In the genomic region with DNA sequence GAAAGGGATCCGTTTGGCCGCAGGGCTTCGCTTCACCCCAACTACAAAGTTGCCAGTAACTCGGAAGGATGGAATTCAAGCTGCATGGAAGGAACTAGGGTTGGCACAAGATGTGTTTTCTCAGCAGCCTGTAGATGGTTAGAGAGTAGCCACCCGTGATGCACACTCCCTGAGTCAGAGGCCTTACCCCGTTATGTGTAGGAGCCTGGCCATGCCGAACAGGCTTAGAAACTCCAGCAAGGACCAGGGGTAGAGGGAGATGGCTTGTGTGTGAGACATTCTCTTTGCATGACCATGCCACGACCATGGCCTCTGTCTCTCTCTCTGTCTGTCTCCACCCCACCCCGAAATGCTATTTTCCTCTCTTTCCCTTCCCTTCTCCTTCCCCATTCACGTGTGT, we compare ENCODE assay signal across 18 mouse cellular contexts. TPM values are rescaled to one million over a fixed set of nuclear protein-coding genes. Genes with fewer than 3 reads are reported as not detected.
DNase-seq lines count a peak whose midpoint lies in the region; ATAC-seq and TF ChIP-seq lines count a peak whose summit lies in the region.
"Had no signal": no experiment of that assay in that cellular context is flagged by ENCODE, and none has a peak within 500 bp of the region (broad histone marks: within the 10 kb centered on the region; RNA-seq: fewer than 3 reads in every experiment).

No protein-coding gene starts in this region.

- H3K36me3 ChIP-seq in erythroblast, embryonic 14.5 days (ENCODE audit: control insufficient read depth) = peaks cover 53% of the 10 kb centered on the region
- H3K36me3 ChIP-seq in liver, postnatal 0 days (replicated peaks; ENCODE audit: insufficient read depth, low read length) = no peaks in the 10 kb centered on the region
- H3K36me3 ChIP-seq in intestine, embryonic 15.5 days = no peaks in the 10 kb centered on the region
- H3K36me3 ChIP-seq: hindbrain, embryonic 13.5 days; neural tube, embryonic 13.5 days had no signal

- ATAC-seq in erythroblast, adult 5-6 weeks (replicated peaks; ENCODE audit: low FRiP score, poor library complexity, severe bottlenecking) = no peak
- ATAC-seq in Patski = peak; percentile 32
- ATAC-seq in liver, postnatal 0 days = no peak
- ATAC-seq in intestine, embryonic 15.5 days = no peak
- ATAC-seq: forebrain, embryonic 13.5 days; midbrain, embryonic 16.5 days had no signal

- H3K4me3 ChIP-seq in erythroblast, embryonic 14.5 days (replicated peaks) = peak overlapping the region; percentile 60
- H3K4me3 ChIP-seq in left cerebral cortex, adult 2 months = no peak overlapping the region
- no peak overlapping the region for H3K4me3 ChIP-seq in liver, postnatal 0 days (ENCODE audit: low read depth, low read length)
- no peak overlapping the region for H3K4me3 ChIP-seq in intestine, embryonic 15.5 days (replicated peaks)
- H3K4me3 ChIP-seq: forebrain, embryonic 13.5 days; hindbrain, embryonic 13.5 days; neural tube, embryonic 13.5 days had no signal

- no peak for TF ChIP-seq CTCF in left cerebral cortex, adult 2 months (IDR thresholded peaks at IDR 0.05)
- no peak for TF ChIP-seq CTCF in Patski (IDR thresholded peaks at IDR 0.05)
- no peak for TF ChIP-seq CTCF in liver, postnatal 0 days (IDR thresholded peaks at IDR 0.05; ENCODE audit: low read depth)

- CTCF ChIA-PET in Patski (lab: Charles Lee) = interaction anchor here (0.9 to 4.3 kb wide), 8 partner anchors 12 to 56 kb away, joined by 3 to 27 read pairs (median 7); a partner anchor contains a TSS

- DNase-seq in left cerebral cortex, adult 2 months (ENCODE audit: extremely low spot score in 1 of 2, low spot score in 2 of 2) = no peak
- DNase-seq in left cerebral cortex, postnatal 36 days (ENCODE audit: low spot score in 2 of 2) = no peak
- DNase-seq in Patski (ENCODE audit: low read depth, low spot score) = no peak
- no peak for DNase-seq in liver, postnatal 0 days
- DNase-seq in kidney, postnatal 4 days = no peak
- DNase-seq: cerebellum, adult 9-11 months; kidney, adult 11 months; right cerebral cortex, adult 18-20 months; thymus, postnatal 4 days had no signal

- 78% methylated on average over 10 of the region's 10 CpGs for WGBS in liver, postnatal 0 days (ENCODE audit: insufficient replicate concordance)
- WGBS in intestine, embryonic 15.5 days = 76% methylated on average over 10 of the region's 10 CpGs

- H3K9ac ChIP-seq in liver, postnatal 0 days (replicated peaks) = peak overlapping the region; percentile 60
- no peak overlapping the region for H3K9ac ChIP-seq in intestine, embryonic 15.5 days
- H3K9ac ChIP-seq: forebrain, embryonic 13.5 days; hindbrain, embryonic 13.5 days; neural tube, embryonic 13.5 days had no signal

- peaks cover 99% of the 10 kb centered on the region for H3K4me1 ChIP-seq in erythroblast, embryonic 14.5 days (ENCODE audit: control insufficient read depth)
- peaks cover 52% of the 10 kb centered on the region for H3K4me1 ChIP-seq in liver, postnatal 0 days (ENCODE audit: insufficient read depth)
- H3K4me1 ChIP-seq in intestine, embryonic 15.5 days (replicated peaks) = 0 out of 2 replicates have a peak, but pooled peaks cover 5% of the 10 kb centered on the region
- H3K4me1 ChIP-seq: neural tube, embryonic 13.5 days had no signal

- no peak overlapping the region for H3K4me2 ChIP-seq in liver, postnatal 0 days (ENCODE audit: low read depth, low read length)
- no peak overlapping the region for H3K4me2 ChIP-seq in intestine, embryonic 15.5 days (replicated peaks)
- H3K4me2 ChIP-seq: forebrain, embryonic 13.5 days; hindbrain, embryonic 13.5 days; neural tube, embryonic 13.5 days had no signal

- intact Hi-C loops in left cerebral cortex, adult 2 months (cut with DNase I) = loop anchor here (1.0 kb wide), 1 partner anchor 26 kb away; no protein-coding TSS in a partner anchor
- intact Hi-C loops in left cerebral cortex, postnatal 36 days (cut with DNase I) = loop anchor here (10.0 kb wide), 1 partner anchor 167 kb away; no protein-coding TSS in a partner anchor

- TF ChIP-seq EP300 in liver, postnatal 0 days (IDR thresholded peaks at IDR 0.05; ENCODE audit: low read depth) = no peak

- no peaks in the 10 kb centered on the region for H3K27me3 ChIP-seq in erythroblast, embryonic 14.5 days (ENCODE audit: control insufficient read depth)
- no peaks in the 10 kb centered on the region for H3K27me3 ChIP-seq in Patski
- no peaks in the 10 kb centered on the region for H3K27me3 ChIP-seq in liver, postnatal 0 days (ENCODE audit: insufficient read depth, low read length)
- H3K27me3 ChIP-seq in intestine, embryonic 15.5 days (replicated peaks) = 0 out of 2 replicates have a peak, but pooled peaks cover 3% of the 10 kb centered on the region
- H3K27me3 ChIP-seq: forebrain, embryonic 13.5 days; hindbrain, embryonic 13.5 days; neural tube, embryonic 13.5 days had no signal

- H3K9me3 ChIP-seq in erythroblast, embryonic 14.5 days (ENCODE audit: control insufficient read depth, low read length) = peaks cover 28% of the 10 kb centered on the region
- no peaks in the 10 kb centered on the region for H3K9me3 ChIP-seq in liver, postnatal 0 days (ENCODE audit: low read length)
- no peaks in the 10 kb centered on the region for H3K9me3 ChIP-seq in intestine, embryonic 15.5 days
- H3K9me3 ChIP-seq: forebrain, embryonic 13.5 days; hindbrain, embryonic 13.5 days; neural tube, embryonic 13.5 days had no signal

- peak overlapping the region; percentile 88 for H3K27ac ChIP-seq in left cerebral cortex, adult 2 months
- peak overlapping the region; percentile 96 for H3K27ac ChIP-seq in liver, postnatal 0 days (ENCODE audit: low read depth)
- no peak overlapping the region for H3K27ac ChIP-seq in intestine, embryonic 15.5 days
- H3K27ac ChIP-seq: forebrain, embryonic 13.5 days; hindbrain, embryonic 13.5 days; neural tube, embryonic 13.5 days had no signal

- in situ Hi-C loops in Patski (cut with MboI; ENCODE audit: low pct_unique_long_range_greater_than_20kb) = loop anchor here (5.0 kb wide), 1 partner anchor 35 kb away; no protein-coding TSS in a partner anchor

- POLR2A ChIA-PET in Patski (lab: Charles Lee) = interaction anchor here (0.7 to 3.2 kb wide), 11 partner anchors 12 to 1360 kb away, joined by 3 to 19 read pairs (median 7); a partner anchor contains a TSS

RNA-seq across cellular contexts. Expression of a gene that starts 13.9 kb away (rescaled TPM):
- polyA plus RNA-seq in erythroblast, embryonic 14.5 days (2012) = 3.3 and 3.5 TPM in 2 replicates
- 128 and 178 TPM in 2 replicates for total RNA-seq in erythroblast, adult 5-6 weeks (2015; ENCODE audit: low replicate concordance)
- 253 and 303 TPM in 2 replicates for total RNA-seq in erythroblast, adult 5-6 weeks (2017; ENCODE audit: low replicate concordance)
- 1 to 10 TPM; 4.3 to 5.7 TPM for total RNA-seq in left cerebral cortex, adult 2 months (2021)
- total RNA-seq in left cerebral cortex, postnatal 36 days (2021) = 1 to 10 TPM; 4.3 to 5.2 TPM
- polyA plus RNA-seq in Patski (2021) = 35.6 TPM
- polyA plus RNA-seq in liver, postnatal 0 days (2015; fragmentation: Nextera tagmentation; extraction: Ambion mirVana) = 6.4 and 7.4 TPM in 2 replicates
- polyA plus RNA-seq in intestine, embryonic 15.5 days (2015; fragmentation: Nextera tagmentation; extraction: Ambion mirVana) = 7.5 and 8.4 TPM in 2 replicates

RNA-seq across cellular contexts. Expression of a gene that starts 30.0 kb away (rescaled TPM):
- not detected in 2 replicates for polyA plus RNA-seq in erythroblast, embryonic 14.5 days (2012)
- total RNA-seq in erythroblast, adult 5-6 weeks (2015; ENCODE audit: low replicate concordance) = 0.21 TPM in 1 of 2 replicates, not detected in the other
- total RNA-seq in erythroblast, adult 5-6 weeks (2017; ENCODE audit: low replicate concordance) = 0.84 TPM in 1 of 2 replicates, not detected in the other
- total RNA-seq in left cerebral cortex, adult 2 months (2021) = 1 to 10 TPM in 1 of 2 experiments, under 1 TPM in 1; 0.91 to 1.1 TPM
- under 1 TPM; 0.57 to 0.91 TPM for total RNA-seq in left cerebral cortex, postnatal 36 days (2021)
- 151 TPM for polyA plus RNA-seq in Patski (2021)
- 0.23 and 0.25 TPM in 2 replicates for polyA plus RNA-seq in liver, postnatal 0 days (2015; fragmentation: Nextera tagmentation; extraction: Ambion mirVana)
- 0.34 and 0.42 TPM in 2 replicates for polyA plus RNA-seq in intestine, embryonic 15.5 days (2015; fragmentation: Nextera tagmentation; extraction: Ambion mirVana)

RNA-seq across cellular contexts. Expression of a gene that starts 47.0 kb away (rescaled TPM):
- not detected in 2 replicates for polyA plus RNA-seq in erythroblast, embryonic 14.5 days (2012)
- total RNA-seq in erythroblast, adult 5-6 weeks (2015; ENCODE audit: low replicate concordance) = not detected in 2 replicates
- total RNA-seq in erythroblast, adult 5-6 weeks (2017; ENCODE audit: low replicate concordance) = not detected in 2 replicates
- total RNA-seq in left cerebral cortex, adult 2 months (2021) = not detected
- total RNA-seq in left cerebral cortex, postnatal 36 days (2021) = not detected
- polyA plus RNA-seq in Patski (2021) = not detected
- polyA plus RNA-seq in liver, postnatal 0 days (2015; fragmentation: Nextera tagmentation; extraction: Ambion mirVana) = not detected in 2 replicates
- polyA plus RNA-seq in intestine, embryonic 15.5 days (2015; fragmentation: Nextera tagmentation; extraction: Ambion mirVana) = 3.8 and 4.6 TPM in 2 replicates
- total RNA-seq: left cerebral cortex, adult 8-10 months had no signal
- polyA plus RNA-seq: forebrain, embryonic 13.5 days; hindbrain, embryonic 13.5 days; limb, embryonic 14.5 days; midbrain, embryonic 16.5 days; neural tube, embryonic 13.5 days had no signal

RNA-seq across cellular contexts. Expression of a gene that starts 56.1 kb away (rescaled TPM):
- polyA plus RNA-seq in erythroblast, embryonic 14.5 days (2012) = 11.7 and 12.6 TPM in 2 replicates
- total RNA-seq in erythroblast, adult 5-6 weeks (2015; ENCODE audit: low replicate concordance) = 2.3 and 3.5 TPM in 2 replicates
- total RNA-seq in erythroblast, adult 5-6 weeks (2017; ENCODE audit: low replicate concordance) = 5.2 and 10.3 TPM in 2 replicates
- total RNA-seq in left cerebral cortex, adult 2 months (2021) = 100 to 1,000 TPM; 349 to 354 TPM
- total RNA-seq in left cerebral cortex, postnatal 36 days (2021) = 100 to 1,000 TPM; 315 to 338 TPM
- polyA plus RNA-seq in Patski (2021) = 240 TPM
- 57.9 and 60.7 TPM in 2 replicates for polyA plus RNA-seq in liver, postnatal 0 days (2015; fragmentation: Nextera tagmentation; extraction: Ambion mirVana)
- polyA plus RNA-seq in intestine, embryonic 15.5 days (2015; fragmentation: Nextera tagmentation; extraction: Ambion mirVana) = 230 and 242 TPM in 2 replicates

Comparison
In these comparisons a context has a peak if more than half of its experiments do, and no peak if none do; other contexts are left out.
1. RNA of a gene that starts 30.0 kb away (polyA plus RNA-seq): 151 TPM in Patski (single experiment); 0.34 to 0.42 TPM in intestine, embryonic 15.5 days, 0.23 to 0.25 TPM in liver, postnatal 0 days and not detected in erythroblast, embryonic 14.5 days; every median in the first group is over 100 times any median in the second.